Mouse (Mus musculus) adrenal gland, postnatal 4 days (tissue): ENCODE results near the gene Gfra1. TPM values are rescaled to one million over a fixed set of nuclear protein-coding genes. Genes with fewer than 3 reads are reported as not detected.

ENCODE experiments used
- DNase-seq, 2 experiments: peaks; one replicate each; pipeline ENCODE4 v3.0.0; 2021 to 2022; ENCODE audit warnings: low spot score in 2 of 2, mixed read lengths in 2 of 2
- long read RNA-seq, 2 experiments: library from polyadenylated mRNA; stranded (forward); transcript quantifications; one replicate each; pipeline ENCODE4 v2.0.0; 2021
- total RNA-seq, 2 experiments: library from RNA; stranded (reverse); gene quantifications; 2 replicates each; pipeline ENCODE4 v1.2.3; 2021

Gfra1 gene
- total RNA-seq: 1 to 10 TPM; 6.7 to 8.2 TPM
- long read RNA-seq, experiment 1, partial matches to known transcripts: 0 of 2 reads
- long read RNA-seq, experiment 1, other reads (novel, unspliced or antisense): 2 of 2 reads
- long read RNA-seq, experiment 2, full-length matches to known transcripts: 1 of 4 reads
- long read RNA-seq, experiment 2, partial matches to known transcripts: 0 of 4 reads
- long read RNA-seq, experiment 2, other reads (novel, unspliced or antisense): 3 of 4 reads

- peak in 1 of 2 experiments; percentile 12 for DNase-seq
Measured at GRCm38 (mm10) chr19:58455496-58456061, at the start of gene Gfra1. Gfra1 (minus strand) TSS chr19:58455909.

DNA sequence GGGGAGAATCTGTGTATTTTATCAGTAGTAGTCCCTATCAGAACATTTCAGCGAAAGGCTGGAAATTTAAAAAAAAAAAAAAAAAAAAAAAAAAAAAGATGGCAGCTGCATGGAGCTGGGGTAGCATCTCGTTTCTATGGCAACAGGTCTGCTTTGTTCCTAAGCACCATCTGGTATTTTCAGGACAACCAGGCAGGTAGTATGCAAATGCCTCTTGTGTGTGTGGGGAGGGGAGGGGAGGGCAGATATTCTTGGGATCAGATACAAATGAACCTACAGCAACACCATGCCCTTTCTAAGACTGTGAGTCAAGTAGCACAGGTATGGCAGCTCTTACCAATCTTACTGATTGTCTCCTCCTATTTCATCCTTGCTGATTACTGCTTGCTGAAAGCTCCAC is 44.3 kb upstream of the Gfra1 start:
- DNase-seq: no peak

DNA sequence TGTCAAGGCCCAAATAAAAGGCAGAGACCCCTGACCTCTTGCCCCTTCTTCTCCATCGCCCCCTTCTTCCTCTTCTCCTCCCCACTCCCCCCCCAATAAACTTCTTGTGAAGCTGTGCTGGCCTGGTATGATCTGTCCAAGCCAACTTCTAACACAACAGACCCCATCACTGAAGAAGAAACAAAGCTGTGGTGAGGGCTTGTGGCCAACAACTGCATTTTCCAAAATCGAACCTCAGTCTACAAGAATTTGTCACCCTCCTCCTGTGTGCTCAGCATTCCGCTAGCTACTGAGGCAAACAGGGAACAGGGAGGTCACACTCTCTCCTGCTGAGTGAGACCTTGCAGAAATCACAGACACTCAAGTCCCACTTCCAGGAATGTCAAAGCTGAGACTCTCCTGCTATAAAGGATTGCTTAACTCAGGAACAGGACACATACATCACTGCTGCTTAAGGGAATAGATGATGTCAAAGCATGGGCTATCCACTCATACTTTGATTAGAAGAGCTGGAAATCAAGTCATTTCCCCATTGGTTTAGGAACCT is 43.8 kb upstream of the Gfra1 start:
- no peak for DNase-seq

- DNase-seq: no peak
Measured at GRCm38 (mm10) chr19:58497106-58497505, 41.4 kb upstream of the Gfra1 start.

GRCm38 (mm10) chr19:58486686-58487085 is 31.0 kb upstream of the Gfra1 start:
- no peak for DNase-seq

- DNase-seq: no peak
Measured at GRCm38 (mm10) chr19:58482373-58482977, 26.8 kb upstream of the Gfra1 start.

DNA sequence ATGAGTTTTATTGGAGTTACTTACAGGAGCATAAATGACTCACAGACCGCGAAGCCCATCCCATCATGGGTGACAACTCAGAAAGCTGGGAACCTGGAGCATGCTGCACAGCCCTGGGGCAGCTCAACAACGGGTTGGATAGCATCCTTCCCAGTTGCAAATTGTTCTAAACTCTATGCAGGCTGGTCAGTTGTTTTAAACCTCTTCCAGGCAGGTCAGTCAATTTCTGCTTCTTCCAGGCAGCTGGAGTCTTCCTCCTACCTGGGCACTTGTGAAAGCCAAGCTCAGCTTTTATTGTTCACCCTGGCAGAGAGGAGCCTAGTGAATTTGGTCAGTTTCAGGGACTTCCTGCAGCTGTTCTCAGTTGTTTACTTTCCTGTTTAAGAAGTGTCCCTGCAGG is 18.5 kb upstream of the Gfra1 start:
- DNase-seq: no peak

- DNase-seq: peak; percentile 65 to 67
Measured at GRCm38 (mm10) chr19:58469421-58469820, 13.7 kb upstream of the Gfra1 start.

GRCm38 (mm10) chr19:58468331-58468730 is 12.6 kb upstream of the Gfra1 start:
- DNase-seq: no peak

DNA sequence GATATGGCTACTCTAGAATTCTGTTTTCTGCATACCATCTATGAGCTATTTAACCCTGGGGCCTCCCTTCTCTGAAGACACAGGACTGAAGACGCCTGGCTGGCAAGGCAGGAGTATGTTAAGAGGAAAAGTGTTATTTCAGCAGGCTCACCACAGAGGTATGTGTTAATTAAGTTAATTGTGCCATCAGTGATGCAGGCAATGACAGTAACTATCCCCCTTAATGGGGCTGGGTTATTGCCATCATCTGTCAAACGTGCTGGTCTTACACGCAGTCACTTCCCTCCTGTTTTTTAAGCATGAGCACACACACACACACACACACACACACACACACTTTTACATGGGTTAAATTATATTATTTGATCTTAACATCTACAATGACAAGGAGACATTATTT is 8.0 kb upstream of the Gfra1 start:
- DNase-seq: no peak

DNA sequence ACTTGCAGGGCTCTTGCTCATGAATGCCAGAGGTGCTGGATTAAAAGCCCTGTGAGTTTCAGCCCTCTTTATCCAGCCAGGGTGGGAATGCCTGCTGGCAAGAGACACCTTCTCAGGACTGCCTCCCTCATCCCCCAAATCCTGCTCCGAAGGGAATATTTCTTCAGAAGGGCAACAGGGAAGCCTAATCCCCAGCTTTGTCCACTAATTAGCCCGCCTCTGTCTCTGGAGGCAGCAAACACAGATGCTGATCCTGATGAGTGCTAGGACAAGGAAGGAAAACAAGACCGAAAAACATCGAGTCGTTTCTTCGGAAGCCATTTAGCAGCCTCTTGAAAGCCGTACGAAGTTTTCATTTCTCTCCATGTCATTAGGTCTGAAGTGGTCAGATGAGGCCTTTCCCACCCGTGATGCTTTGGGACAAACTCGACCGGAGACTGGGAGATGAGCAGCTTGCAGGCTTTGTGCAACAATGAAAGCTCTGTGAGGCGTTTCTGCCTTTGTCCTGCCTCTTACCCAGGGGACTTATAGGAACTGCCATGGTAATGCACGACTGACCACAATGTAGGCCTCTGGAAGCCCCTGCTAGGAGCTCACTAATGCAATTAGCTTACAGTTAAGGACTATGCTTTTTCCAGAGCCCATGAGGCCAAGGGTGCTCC is 4.8 kb upstream of the Gfra1 start:
- no peak for DNase-seq

DNA sequence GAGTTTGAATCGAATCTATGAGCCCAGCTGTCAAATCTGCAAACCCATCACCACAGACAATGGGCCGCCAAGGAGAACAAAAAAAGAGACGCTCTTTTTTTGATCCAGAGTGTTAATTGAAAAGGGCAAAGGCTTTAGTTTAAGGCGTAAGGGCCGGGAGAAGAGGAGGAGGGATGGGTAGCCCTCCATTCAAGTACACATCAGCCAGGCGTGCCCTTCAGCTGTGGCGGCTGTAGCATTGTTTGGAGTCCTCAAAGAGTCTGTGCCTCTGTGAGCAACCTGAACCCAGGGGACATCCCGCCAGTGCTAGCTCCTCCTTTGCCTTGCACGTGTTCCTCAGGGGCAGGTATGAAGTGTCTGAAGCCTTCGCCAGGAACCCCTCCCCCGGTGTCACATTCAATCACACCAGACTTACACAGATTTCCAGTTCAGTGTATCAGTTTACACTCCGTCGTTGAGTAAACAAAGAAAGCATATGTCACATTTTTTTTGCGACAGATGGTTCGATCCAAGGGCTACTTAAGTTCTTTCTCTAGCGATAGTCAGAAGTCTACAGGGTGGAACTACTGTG is 867 bp upstream of the Gfra1 start:
- no peak for DNase-seq

- no peak for DNase-seq
Measured at GRCm38 (mm10) chr19:58455061-58455495, 631 bp downstream of the Gfra1 start.

- peak in 1 of 2 experiments; percentile 13 for DNase-seq
Measured at GRCm38 (mm10) chr19:58454261-58455060, 1.2 kb downstream of the Gfra1 start.

DNA sequence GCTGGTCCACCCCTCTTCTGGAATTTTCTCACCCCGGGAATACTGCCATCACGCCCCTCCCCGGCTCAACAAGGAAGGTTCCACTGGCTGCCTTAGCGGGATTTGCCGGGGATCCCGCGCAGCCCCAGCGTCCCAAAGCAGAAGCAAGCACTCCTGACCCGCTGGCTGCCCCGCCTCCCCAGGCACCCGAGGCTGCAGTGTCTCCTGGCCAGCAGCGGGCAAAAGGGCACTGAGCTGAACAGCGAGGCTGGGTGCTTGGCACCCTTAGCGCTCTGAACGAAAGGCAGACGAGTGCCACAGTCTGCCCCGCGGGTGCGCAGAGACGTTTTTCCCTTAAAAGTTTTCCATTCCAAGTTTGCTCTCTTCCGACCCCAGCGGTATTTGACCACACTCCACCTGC is 2.1 kb downstream of the Gfra1 start:
- DNase-seq: peak in 1 of 2 experiments; percentile 16

- DNase-seq: no peak
Measured at GRCm38 (mm10) chr19:58452941-58453551, 2.7 kb downstream of the Gfra1 start.

DNA sequence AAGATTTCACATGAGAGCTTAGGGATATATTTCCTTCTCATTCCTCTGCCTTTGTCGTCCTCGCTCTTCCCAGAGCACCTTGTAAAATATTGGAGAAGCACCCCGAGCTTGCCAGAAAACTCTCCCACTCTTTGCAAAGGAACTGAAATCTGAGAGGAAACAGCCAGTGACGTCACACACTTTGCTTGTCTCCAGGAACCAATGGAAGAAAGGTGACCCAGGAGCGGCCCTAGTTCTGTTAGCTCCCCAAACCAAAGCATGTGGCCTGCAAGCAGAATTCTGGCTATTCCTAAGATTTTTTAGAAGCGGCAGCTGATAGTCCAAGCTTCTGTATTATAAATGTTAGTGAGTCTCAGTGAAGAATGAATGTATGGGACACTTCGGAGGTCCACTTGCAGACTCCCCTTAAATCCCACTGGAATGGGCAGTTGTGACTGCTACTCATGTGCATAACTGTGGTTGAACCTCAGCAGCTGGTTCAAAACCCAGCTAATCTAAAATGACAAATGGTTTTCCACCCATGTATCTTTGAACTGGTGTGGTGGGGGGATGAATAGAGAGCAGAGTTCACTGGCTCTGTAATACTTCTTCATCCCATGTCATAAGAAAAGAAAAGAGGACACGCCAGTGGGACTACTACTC is 3.4 kb downstream of the Gfra1 start:
- DNase-seq: no peak

DNA sequence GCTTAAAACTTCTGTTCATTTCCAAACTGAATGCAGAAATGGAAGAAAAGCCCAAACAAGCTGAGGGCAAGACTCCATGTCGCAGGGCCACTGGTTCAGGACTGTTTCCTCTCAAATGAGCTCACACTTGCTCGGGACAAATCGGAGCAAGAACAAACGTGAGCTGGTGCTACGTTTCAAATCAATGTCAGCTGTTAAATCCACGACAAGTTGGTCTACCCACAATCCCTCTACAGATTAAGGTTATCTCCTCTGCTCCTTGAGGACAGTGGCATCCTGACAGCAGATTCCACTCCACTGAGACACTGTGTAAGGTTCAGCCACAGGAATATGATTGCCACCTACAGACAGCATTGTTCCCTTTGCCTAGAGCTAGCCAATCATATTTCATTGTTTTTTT is 4.4 kb downstream of the Gfra1 start:
- no peak for DNase-seq

DNA sequence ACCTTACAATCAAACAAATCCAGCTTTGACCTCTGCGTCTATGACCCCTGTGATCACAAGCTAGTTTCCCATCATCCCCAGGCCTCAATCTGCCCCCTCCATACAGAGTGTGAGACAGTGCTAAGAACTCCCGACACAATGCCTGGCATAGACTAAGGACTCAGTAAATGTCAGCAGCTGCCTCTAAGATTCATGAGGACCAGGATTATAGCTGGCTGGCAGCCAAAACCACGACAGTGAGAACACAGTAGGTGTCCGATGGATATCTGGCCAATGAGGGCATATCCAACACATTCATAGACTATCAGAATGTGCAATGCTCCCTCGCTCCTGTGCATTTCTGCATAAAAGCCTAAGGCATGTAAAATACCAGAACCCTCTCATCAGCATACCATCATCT is 5.0 kb downstream of the Gfra1 start:
- no peak for DNase-seq
